Mouse (Mus musculus) CD4-positive, CD25-positive, alpha-beta regulatory T cell, adult 4 months (primary cell): ENCODE measurements around the gene Haghl. TPM values are rescaled to one million over a fixed set of nuclear protein-coding genes. Genes with fewer than 3 reads are reported as not detected.
"Not testable (repeated sequence)": the region's sequence is repeated elsewhere in the genome, so short reads cannot be mapped to it uniquely, and the experiment has no call there.

Experiments
- ATAC-seq: one replicate; pipeline ENCODE4 v1.8.0; 2017
- polyA plus RNA-seq, 2 experiments: library from polyadenylated mRNA; unstranded; fragments of 100-300 nt; shearing (Covaris generic); gene quantifications; one replicate each; pipeline ENCODE4 v1.2.1; 2017

The Haghl gene
- polyA plus RNA-seq, 2 experiments from 2014 or later, result 26.8 to 37.4 TPM

DNA sequence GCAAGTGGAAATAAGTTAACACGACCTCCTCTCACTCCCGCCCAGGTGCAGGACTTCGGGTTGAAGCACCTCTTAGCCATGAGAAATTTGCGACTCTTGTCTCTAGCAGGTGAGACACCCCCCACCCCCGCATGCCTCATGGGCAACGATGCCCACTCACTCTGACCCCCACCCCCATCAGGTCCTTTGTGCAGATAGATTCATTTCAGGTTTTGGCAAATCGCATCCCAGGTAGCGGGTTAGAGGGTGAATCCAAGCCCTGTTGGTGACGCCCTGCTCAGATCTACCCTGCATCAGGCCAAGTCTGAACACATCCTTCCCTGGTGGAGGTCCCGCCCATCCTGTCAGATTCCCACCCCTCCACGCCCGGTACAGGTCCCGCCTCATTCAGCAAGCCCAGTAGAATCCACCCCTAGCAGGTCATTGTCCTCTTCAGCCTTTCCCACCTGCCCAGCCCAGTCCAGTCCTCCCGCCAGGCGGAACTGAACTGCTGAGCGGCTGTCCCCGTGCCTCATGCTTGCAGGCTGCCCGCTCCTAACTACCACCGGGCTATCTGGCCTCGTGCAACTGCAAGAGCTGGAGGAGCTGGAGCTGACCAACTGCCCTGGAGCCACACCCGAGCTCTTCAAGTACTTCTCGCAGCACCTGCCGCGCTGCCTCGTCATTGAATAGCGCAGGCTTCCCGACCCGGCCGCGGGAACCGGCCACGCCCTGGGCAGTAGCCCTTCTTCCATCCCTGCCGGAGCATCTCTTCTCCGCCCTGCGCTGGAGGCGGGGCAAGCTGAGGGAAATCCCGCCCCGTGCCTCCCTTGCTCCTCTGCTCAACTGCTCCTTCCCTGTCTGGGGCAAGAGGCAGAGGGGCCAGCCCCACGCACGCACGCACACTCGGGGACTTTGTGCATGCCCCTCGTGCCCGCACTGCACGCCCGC is 33.6 kb upstream of the Haghl start:
- ATAC-seq, result no peak

DNA sequence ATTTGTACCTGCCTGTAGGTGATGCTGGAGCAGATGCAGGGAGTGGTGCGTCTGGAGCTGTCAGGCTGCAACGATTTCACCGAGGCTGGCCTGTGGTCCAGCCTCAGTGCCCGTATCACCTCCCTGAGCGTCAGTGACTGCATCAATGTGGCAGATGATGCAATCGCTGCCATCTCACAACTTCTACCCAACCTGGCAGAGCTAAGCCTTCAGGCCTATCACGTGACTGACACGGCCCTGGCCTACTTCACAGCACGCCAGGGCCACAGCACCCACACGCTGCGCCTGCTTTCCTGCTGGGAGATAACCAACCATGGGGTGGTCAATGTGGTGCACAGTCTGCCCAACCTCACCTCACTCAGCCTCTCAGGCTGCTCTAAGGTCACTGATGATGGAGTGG is 32.2 kb upstream of the Haghl start:
- no peak for ATAC-seq

DNA sequence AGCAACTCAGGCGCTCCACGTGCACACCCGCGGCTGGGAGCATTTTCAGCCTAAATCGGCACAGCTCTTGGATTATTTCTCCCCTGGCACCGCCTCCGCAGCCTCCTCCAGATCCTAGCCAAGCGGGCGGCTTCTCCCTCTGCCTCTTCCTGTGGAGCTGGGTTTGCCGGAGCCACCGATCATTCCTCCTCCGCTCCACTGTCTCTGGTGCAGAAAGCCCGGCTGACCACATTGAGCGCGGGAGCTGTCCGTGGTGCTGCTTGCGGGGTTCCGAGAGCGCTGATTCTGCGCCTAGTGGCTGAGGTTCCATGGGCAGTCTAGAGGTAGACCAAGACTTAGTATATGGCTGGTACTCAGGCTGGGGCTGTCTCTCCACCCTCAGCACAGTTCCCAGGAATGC is 28.0 kb upstream of the Haghl start:
- ATAC-seq, result peak; percentile 45

GRCm38 (mm10) chr17:25810890-25811289 is 25.4 kb upstream of the Haghl start:
- ATAC-seq, result no peak

GRCm38 (mm10) chr17:25809606-25810340 is 24.3 kb upstream of the Haghl start:
- ATAC-seq, result no peak

- no peak for ATAC-seq
These were observed 23.5 kb upstream of the Haghl start, which contains the start of gene Fbxl16 for GRCm38 (mm10) chr17:25808789-25809605. Gene Fbxl16, plus strand, starts transcription at chr17:25809085.

DNA sequence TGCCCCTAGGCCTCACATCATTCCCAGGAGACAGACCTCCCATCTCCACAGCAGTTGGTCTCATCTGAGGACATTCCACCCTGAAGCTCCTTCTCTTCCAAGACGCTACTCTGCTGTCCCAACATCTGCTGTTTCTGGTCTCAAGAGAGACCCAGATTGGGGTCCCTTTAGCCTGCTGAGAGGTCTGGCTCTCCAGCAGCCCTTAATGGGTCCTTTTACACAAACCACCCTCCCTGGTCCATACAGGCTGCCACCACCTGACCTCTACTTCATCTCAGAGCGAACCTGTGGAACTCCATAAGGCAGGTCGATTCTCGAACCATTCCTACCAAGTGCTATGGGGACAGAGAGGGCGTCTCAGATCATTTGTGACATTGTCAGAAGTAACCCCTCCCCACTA is 22.6 kb upstream of the Haghl start:
- ATAC-seq, result no peak

- ATAC-seq, result not testable (repeated sequence)
These were observed 22.0 kb upstream of the Haghl start for GRCm38 (mm10) chr17:25807452-25807851.

- no peak for ATAC-seq
These were observed 21.0 kb upstream of the Haghl start for GRCm38 (mm10) chr17:25806507-25806906.

DNA sequence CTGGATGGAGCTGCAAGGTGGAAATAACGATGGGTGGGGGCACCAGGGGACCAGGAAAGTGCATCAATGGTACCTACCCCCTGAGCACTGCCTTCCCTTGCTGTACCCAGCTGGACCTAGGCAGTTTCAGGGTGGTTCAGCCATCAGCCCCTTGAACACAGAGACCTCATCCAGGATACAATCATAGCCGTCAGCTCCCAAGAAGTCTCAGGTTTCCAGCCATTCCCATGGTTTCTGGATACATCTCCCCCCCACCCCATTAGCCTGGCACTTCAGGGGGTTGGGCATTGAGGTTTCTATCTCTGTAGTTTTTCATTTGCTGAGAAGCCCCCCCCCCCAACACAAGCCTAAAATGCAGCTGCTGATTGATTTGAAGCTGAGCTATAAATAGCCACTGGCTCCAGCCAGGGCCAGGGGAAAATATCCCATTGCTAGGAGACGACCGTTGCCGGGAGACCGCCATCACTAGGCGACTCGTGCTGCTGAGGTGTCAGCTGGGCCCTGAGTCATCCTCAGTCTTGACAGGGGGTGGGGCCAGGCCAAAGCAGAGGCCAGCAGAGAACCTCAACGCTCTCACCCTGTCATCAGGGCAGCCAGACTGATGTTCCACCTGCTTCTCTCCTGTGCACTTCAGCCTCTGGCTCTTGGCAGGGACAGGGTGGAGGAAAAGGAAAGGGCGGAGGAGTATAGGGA is 17.5 kb upstream of the Haghl start:
- ATAC-seq, result no peak

- peak; percentile 81 for ATAC-seq
These were observed 15.6 kb upstream of the Haghl start for GRCm38 (mm10) chr17:25801029-25801428.

GRCm38 (mm10) chr17:25796951-25797369 is 11.5 kb upstream of the Haghl start, which contains the start of gene Metrn:
Gene Metrn, minus strand, starts transcription at chr17:25797136.
- peak; percentile 60 for ATAC-seq

DNA sequence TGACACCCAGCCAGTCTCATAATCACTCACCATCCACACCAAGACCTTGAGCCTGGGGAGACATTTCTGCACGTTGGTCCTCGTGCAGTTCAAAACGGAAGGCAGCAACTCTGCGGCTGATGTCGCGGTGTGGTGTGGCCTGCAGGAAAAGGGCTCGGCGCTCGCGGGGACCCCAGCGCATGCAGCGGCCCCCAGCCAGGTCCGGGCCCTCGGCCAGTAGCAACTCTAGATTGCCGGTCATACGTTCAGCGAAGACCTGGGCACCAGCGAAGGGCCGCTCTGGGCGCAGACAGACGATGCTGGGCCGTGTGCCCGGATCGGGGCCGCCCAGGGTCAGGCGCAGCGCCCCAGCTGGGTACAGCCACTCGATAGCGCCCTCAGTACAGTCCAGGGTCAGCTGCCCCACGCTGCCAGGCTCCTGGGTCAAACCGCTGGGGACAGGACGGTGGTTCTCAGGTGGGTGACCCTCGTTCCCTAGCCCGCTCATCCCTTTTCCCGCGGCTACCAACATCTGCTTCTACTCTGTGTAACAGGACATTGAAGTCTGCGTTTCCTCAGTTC is 10.8 kb upstream of the Haghl start:
- no peak for ATAC-seq

GRCm38 (mm10) chr17:25795609-25796092 is 10.2 kb upstream of the Haghl start, which contains the start of gene AC134908.4:
Gene AC134908.4, minus strand, starts transcription at chr17:25795659.
- ATAC-seq, result no peak

- no peak for ATAC-seq
These were observed 9.5 kb upstream of the Haghl start for GRCm38 (mm10) chr17:25794998-25795397.

DNA sequence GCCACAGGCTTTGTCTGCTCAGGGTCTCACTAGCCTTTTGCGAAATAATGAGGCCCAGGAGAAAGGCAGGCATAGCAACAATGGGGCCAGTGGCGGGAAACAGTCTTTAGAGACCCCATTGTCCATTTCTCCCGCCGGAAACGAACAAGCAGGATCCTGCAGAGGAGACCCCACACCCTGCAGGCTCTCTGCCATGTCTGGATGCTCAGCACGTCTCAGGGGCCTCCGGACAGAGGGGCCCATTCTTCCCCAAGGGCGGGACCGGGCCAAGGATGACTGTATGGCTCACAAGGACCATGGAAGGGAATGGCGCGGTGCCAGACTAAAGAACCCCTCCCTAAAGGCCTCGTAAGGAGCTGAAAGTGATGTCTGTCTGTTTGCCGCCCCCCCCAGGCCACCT is 8.7 kb upstream of the Haghl start:
- ATAC-seq, result no peak

DNA sequence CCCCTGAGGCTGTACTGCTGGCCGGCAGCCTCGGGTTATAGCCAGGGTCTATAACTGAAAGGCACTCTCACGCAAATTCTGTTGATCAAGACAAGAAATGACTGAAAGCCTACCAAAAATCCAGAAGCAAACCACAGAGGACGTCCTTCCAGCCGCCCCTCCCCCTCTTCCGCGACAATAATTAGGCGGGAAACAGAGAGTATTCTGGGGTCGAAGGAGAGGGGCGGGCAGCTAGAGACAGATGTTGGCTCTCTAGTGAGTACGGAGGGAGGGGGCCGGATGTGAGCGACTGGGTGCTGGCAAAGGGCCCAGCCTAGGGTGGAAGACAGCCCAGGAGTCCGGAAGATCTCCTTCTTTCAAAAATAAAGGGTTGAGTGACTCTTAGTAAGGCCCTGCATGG is 7.1 kb upstream of the Haghl start, which contains the start of gene Fam173a:
Gene Fam173a, minus strand, starts transcription at position 287 of the 400 bp plus-strand sequence.
- ATAC-seq, result peak; percentile 86

DNA sequence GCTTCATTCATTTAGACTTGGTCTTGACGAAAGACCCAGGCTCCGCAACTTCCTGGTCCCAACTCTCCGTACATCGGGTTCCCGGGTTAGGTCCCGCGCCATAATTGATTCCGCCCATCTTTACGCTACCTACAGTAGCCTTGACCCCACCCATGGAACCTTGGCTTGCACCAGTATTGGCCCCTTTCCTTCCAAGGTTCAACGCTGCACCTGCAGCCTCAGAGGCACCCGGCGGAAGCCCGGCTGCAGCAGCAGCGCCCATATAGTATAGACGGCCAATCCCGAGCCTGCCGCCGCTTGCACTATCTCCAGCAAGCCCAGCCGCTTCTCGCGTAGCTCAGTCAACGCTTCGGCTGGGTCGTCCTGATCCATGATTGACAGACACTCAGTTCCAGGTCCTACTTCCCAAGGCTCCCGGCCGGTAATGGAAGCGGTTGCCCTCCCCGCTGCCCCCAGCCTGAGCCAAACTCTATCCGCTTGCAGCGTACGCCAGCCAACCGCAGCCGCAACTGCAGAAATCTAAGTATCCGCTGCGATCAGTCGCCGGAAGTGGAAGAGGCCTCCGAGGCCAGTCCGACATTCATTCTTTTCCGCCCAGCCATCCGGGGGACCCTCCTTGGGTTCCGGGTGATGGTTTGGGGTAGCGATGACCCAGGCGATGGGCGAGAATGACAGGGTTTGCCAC is 6.5 kb upstream of the Haghl start:
- ATAC-seq, result peak; percentile 64

GRCm38 (mm10) chr17:25791320-25791842 is 5.9 kb upstream of the Haghl start:
- ATAC-seq, result no peak

GRCm38 (mm10) chr17:25786781-25787504 is 1.5 kb upstream of the Haghl start:
- ATAC-seq, result no peak
